Mouse (Mus musculus) subcutaneous adipose tissue, adult 2 months (tissue): ENCODE data around the gene Nol12. TPM values are rescaled to one million over a fixed set of nuclear protein-coding genes. Genes with fewer than 3 reads are reported as not detected.

Source experiments
- polyA plus RNA-seq: library from polyadenylated mRNA; depleted of rRNA; stranded (reverse); fragments of >200 nt; gene quantifications from 2 replicates; pipeline ENCODE4 v1.2.3, GENCODE M21; 2012; ENCODE audit warnings: low replicate concordance; rRNA removed

Gene Nol12
- polyA plus RNA-seq = 28.0 and 29.6 TPM in 2 replicates

GRCm38 (mm10) chr15:78934784-78935320 is at the start of gene Nol12:
Gene Nol12 (plus strand): TSS chr15:78934933.

GRCm38 (mm10) chr15:78899409-78899739 is 35.4 kb upstream of the Nol12 start, which contains the start of gene Gm49510:
Gene Gm49510 (plus strand): TSS chr15:78899667.

GRCm38 (mm10) chr15:78899740-78900584 is 34.8 kb upstream of the Nol12 start, which contains the start of gene Sh3bp1:
Gene Sh3bp1 (plus strand): TSS chr15:78899768.

GRCm38 (mm10) chr15:78913632-78914090 is 21.1 kb upstream of the Nol12 start, which contains the start of gene Pdxp:
Gene Pdxp (plus strand): TSS chr15:78913919.

GRCm38 (mm10) chr15:78926021-78926919 is 8.5 kb upstream of the Nol12 start, which contains the start of gene Lgals1:
Gene Lgals1 (plus strand): TSS chr15:78926725.

GRCm38 (mm10) chr15:78947657-78948056 is 12.9 kb downstream of the Nol12 start, which contains the start of gene Triobp:
Gene Triobp (plus strand): TSS chr15:78947724.

Other genes starting within 250 kb of the Nol12 start
- 0.05 TPM in 1 of 2 replicates, not detected in the other for gene Elfn2, start 216.2 kb upstream of the Nol12 start, polyA plus RNA-seq
- gene Mfng, start 161.5 kb upstream of the Nol12 start, polyA plus RNA-seq = 87.2 and 261 TPM in 2 replicates
- gene Card10, start 131.9 kb upstream of the Nol12 start, polyA plus RNA-seq = 28.9 and 72.2 TPM in 2 replicates
- 113 and 345 TPM in 2 replicates for gene Cdc42ep1, start 92.3 kb upstream of the Nol12 start, polyA plus RNA-seq
- 0.75 and 1.7 TPM in 2 replicates for gene Lgals2, start 79.4 kb upstream of the Nol12 start, polyA plus RNA-seq
- 77.4 and 85.5 TPM in 2 replicates for gene Gga1, start 57.7 kb upstream of the Nol12 start, polyA plus RNA-seq
- 0.04 and 0.08 TPM in 2 replicates for gene Gm49510, start 35.3 kb upstream of the Nol12 start, polyA plus RNA-seq
- gene Sh3bp1, start 35.2 kb upstream of the Nol12 start, polyA plus RNA-seq = 27.4 and 95.4 TPM in 2 replicates
- 7.4 and 12.8 TPM in 2 replicates for gene Pdxp, start 21.0 kb upstream of the Nol12 start, polyA plus RNA-seq
- 3,321 and 5,577 TPM in 2 replicates for gene Lgals1, start 8.2 kb upstream of the Nol12 start, polyA plus RNA-seq
- 71.7 and 108 TPM in 2 replicates for gene Triobp, start 12.8 kb downstream of the Nol12 start, polyA plus RNA-seq
- 61.7 and 125 TPM in 2 replicates for gene H1f0, start 93.5 kb downstream of the Nol12 start, polyA plus RNA-seq
- gene Galr3, start 107.0 kb downstream of the Nol12 start, polyA plus RNA-seq = 0.54 TPM in 1 of 2 replicates, not detected in the other
- 32.5 and 48.9 TPM in 2 replicates for gene Ankrd54, start 128.0 kb downstream of the Nol12 start, polyA plus RNA-seq
- gene Eif3l, start 140.2 kb downstream of the Nol12 start, polyA plus RNA-seq = 229 TPM in 2 replicates
- 29.8 and 85.6 TPM in 2 replicates for gene Micall1, start 174.0 kb downstream of the Nol12 start, polyA plus RNA-seq
- gene Polr2f, start 206.1 kb downstream of the Nol12 start, polyA plus RNA-seq = 34.0 and 64.2 TPM in 2 replicates
- gene 1700088E04Rik, start 206.3 kb downstream of the Nol12 start, polyA plus RNA-seq = 3.5 and 6.9 TPM in 2 replicates
- gene Sox10, start 230.3 kb downstream of the Nol12 start, polyA plus RNA-seq = 1.9 and 2.1 TPM in 2 replicates